Mouse (Mus musculus) liver, postnatal 0 days (tissue): ENCODE data around the gene Spaca4.

Source experiments
- CTCF ChIP-seq: sonication (generic); IDR thresholded peaks from 2 replicates; pipeline ENCODE4 v1.5.1; 2016; ENCODE audit warnings: antibody characterized with exemption, low read depth
- EP300 ChIP-seq: IDR thresholded peaks from 2 replicates; pipeline ENCODE4 v1.6.1; 2016; ENCODE audit warnings: antibody characterized with exemption, low read depth, mild to moderate bottlenecking

DNA sequence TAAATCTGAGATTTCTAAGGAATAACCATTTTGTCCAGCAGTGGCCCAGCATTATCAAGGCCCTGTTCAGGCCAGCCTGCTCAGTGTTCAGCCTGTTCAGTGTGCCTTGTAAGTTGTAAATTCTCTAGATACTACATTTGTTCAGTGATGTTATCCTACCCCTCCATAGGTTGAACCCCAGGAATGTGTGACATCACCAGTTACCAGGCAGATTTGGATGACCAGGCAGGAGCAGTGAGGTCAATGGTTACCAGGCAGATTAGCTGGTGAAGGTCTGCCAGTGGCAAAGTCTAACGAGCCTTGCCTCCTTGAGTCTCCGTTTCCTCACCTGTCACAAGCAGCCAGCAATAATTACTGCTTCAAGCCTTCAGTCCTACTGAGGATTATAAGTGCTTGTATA lies 18.8 kb upstream of the Spaca4 start:
- TF ChIP-seq CTCF, result no peak
- no peak for TF ChIP-seq EP300
